Mouse (Mus musculus) gastrocnemius, postnatal 14 days (tissue): Measurements from ENCODE around the gene Car11. TPM values are rescaled to one million over a fixed set of nuclear protein-coding genes. Genes with fewer than 3 reads are reported as not detected.

Experiments
- DNase-seq: peaks from one replicate; pipeline ENCODE4 v3.0.0; 2021; ENCODE audit warnings: mixed read lengths
- intact Hi-C: fragments of 180-260 bp; cut with DNase I; formaldehyde crosslinking; loops from one replicate; pipeline ENCODE4 v1.15.1; 2025; ENCODE audit warnings: low total_unique reads
- total RNA-seq, 2 experiments: library from RNA; stranded (reverse); gene quantifications; 2 replicates each; pipeline ENCODE4 v1.2.3; 2021

Gene Car11
- total RNA-seq, 2 experiments from 2014 or later, result 4.5 to 4.6 TPM

GRCm38 (mm10) chr7:45744387-45744786 is 44.7 kb downstream of the Car11 start:
- intact Hi-C loops, result loop anchor here (2.0 kb wide), 1 partner anchor 50 kb away; no protein-coding TSS in a partner anchor
- peak; percentile 72 for DNase-seq

- intact Hi-C loops, result no loop called here
- no peak for DNase-seq
Observed at GRCm38 (mm10) chr7:45746518-45746917, 46.9 kb downstream of the Car11 start.

- intact Hi-C loops, result no loop called here
- no peak for DNase-seq
Observed at GRCm38 (mm10) chr7:45747450-45747849, 47.8 kb downstream of the Car11 start.

- intact Hi-C loops, result no loop called here
Observed at GRCm38 (mm10) chr7:45748110-45748509, 48.5 kb downstream of the Car11 start.

GRCm38 (mm10) chr7:45749401-45749800 is 49.8 kb downstream of the Car11 start:
- DNase-seq, result no peak
- intact Hi-C loops, result no loop called here

More at GRCm38 (mm10) chr7:45748110-45748509, 48.5 kb downstream of the Car11 start:
- no peak for DNase-seq

- intact Hi-C loops, result no loop called here
- DNase-seq, result no peak
Observed at GRCm38 (mm10) chr7:45750162-45750561, 50.5 kb downstream of the Car11 start.

Other genes starting within 250 kb of the Car11 start
- 100 to 1,000 TPM; 119 to 132 TPM for gene Ftl1, start 240.0 kb upstream of the Car11 start, total RNA-seq
- 10 to 100 TPM; 20.1 to 22.4 TPM for gene Bax, start 232.9 kb upstream of the Car11 start, total RNA-seq
- not detected for gene Tulp2, start 218.0 kb upstream of the Car11 start, total RNA-seq
- 1 to 10 TPM; 6.0 to 6.2 TPM for gene Gm45808, start 213.0 kb upstream of the Car11 start, total RNA-seq
- 10 to 100 TPM in 1 of 2 experiments, 1 to 10 TPM in 1; 9.4 to 10.5 TPM for gene Dhdh, start 211.0 kb upstream of the Car11 start, total RNA-seq
- 100 to 1,000 TPM; 100 TPM for gene Nucb1, start 189.4 kb upstream of the Car11 start, total RNA-seq
- gene Ppp1r15a, start 173.6 kb upstream of the Car11 start, total RNA-seq, result 10 to 100 TPM; 13.1 to 18.4 TPM
- 10 to 100 TPM in 1 of 2 experiments, 1 to 10 TPM in 1; 6.8 to 14.8 TPM for gene Plekha4, start 173.5 kb upstream of the Car11 start, total RNA-seq
- gene Hsd17b14, start 144.9 kb upstream of the Car11 start, total RNA-seq, result 1 to 10 TPM; 1.7 to 2.3 TPM
- gene Bcat2, start 129.7 kb upstream of the Car11 start, total RNA-seq, result 10 to 100 TPM; 37.2 to 37.8 TPM
- gene Fgf21, start 84.4 kb upstream of the Car11 start, total RNA-seq, result not detected
- gene Fut1, start 82.6 kb upstream of the Car11 start, total RNA-seq, result under 1 TPM in 1 of 2 experiments, not detected in 1; 0.11 TPM
- gene Izumo1, start 78.0 kb upstream of the Car11 start, total RNA-seq, result under 1 TPM; 0.12 to 0.18 TPM
- gene Rasip1, start 72.4 kb upstream of the Car11 start, total RNA-seq, result 10 to 100 TPM; 14.1 to 16.1 TPM
- gene Mamstr, start 59.9 kb upstream of the Car11 start, total RNA-seq, result 10 to 100 TPM; 60.3 to 85.3 TPM
- gene Fut2, start 33.4 kb upstream of the Car11 start, total RNA-seq, result under 1 TPM; 0.58 to 0.66 TPM
- under 1 TPM; 0.51 to 0.62 TPM for gene Ntn5, start 15.8 kb upstream of the Car11 start, total RNA-seq
- gene Sec1, start 5.4 kb upstream of the Car11 start, total RNA-seq, result under 1 TPM; 0.18 to 0.31 TPM
- 10 to 100 TPM; 20.6 to 32.8 TPM for gene Dbp, start 5.2 kb downstream of the Car11 start, total RNA-seq
- 100 to 1,000 TPM; 607 to 662 TPM for gene Rpl18, start 15.6 kb downstream of the Car11 start, total RNA-seq
- gene Sphk2, start 18.2 kb downstream of the Car11 start, total RNA-seq, result 10 to 100 TPM; 12.0 to 13.2 TPM
- under 1 TPM; 0.16 TPM for gene Fam83e, start 21.4 kb downstream of the Car11 start, total RNA-seq
- gene Spaca4, start 26.0 kb downstream of the Car11 start, total RNA-seq, result not detected
- under 1 TPM; 0.11 to 0.39 TPM for gene Lmtk3, start 83.9 kb downstream of the Car11 start, total RNA-seq
- gene Sult2b1, start 84.8 kb downstream of the Car11 start, total RNA-seq, result not detected
- 10 to 100 TPM; 34.6 to 35.8 TPM for gene Cyth2, start 114.7 kb downstream of the Car11 start, total RNA-seq
- gene Kcnj14, start 124.9 kb downstream of the Car11 start, total RNA-seq, result under 1 TPM; 0.16 to 0.18 TPM
- gene Grwd1, start 131.1 kb downstream of the Car11 start, total RNA-seq, result 10 to 100 TPM; 10.5 to 16.5 TPM
- gene Kdelr1, start 172.9 kb downstream of the Car11 start, total RNA-seq, result 10 to 100 TPM; 64.2 to 68.5 TPM
- under 1 TPM; 0.44 to 0.64 TPM for gene Grin2d, start 178.5 kb downstream of the Car11 start, total RNA-seq
- gene Syngr4, start 196.9 kb downstream of the Car11 start, total RNA-seq, result under 1 TPM in 1 of 2 experiments, not detected in 1; 0.24 TPM
- gene Tmem143, start 197.1 kb downstream of the Car11 start, total RNA-seq, result 10 to 100 TPM; 49.2 to 61.0 TPM
- gene Emp3, start 221.6 kb downstream of the Car11 start, total RNA-seq, result 10 to 100 TPM; 21.5 to 31.1 TPM
- gene Ccdc114, start 224.2 kb downstream of the Car11 start, total RNA-seq, result under 1 TPM; 0.39 to 0.78 TPM